Mouse (Mus musculus) small intestine, adult 2 months (tissue): ENCODE data around the gene Zg16.

ENCODE experiments used
- CTCF ChIP-seq: fragments of 200-500 bp; IDR thresholded peaks from 2 replicates; pipeline ENCODE4 v1.5.1; 2012; ENCODE audit warnings: low read depth, mild to moderate bottlenecking, control low read depth, inconsistent platforms, low read length, moderate library complexity, mixed read lengths; ENCODE audit not compliant: insufficient replicate concordance, insufficient read length; ENCODE audit errors: extremely low read depth
- POLR2A ChIP-seq: fragments of 200-500 bp; IDR thresholded peaks from 2 replicates; pipeline ENCODE4 v1.6.1; 2012; ENCODE audit warnings: low read depth, mild to moderate bottlenecking, control low read depth, inconsistent platforms, low read length, moderate library complexity

- TF ChIP-seq CTCF (no peak), POLR2A (no peak)
Measured at GRCm38 (mm10) chr7:127030172-127030571, 57.0 kb downstream of the Zg16 start.
